Mouse (Mus musculus) splenic B cell, adult 2 months (primary cell): ENCODE measurements at regions not wholly inside any gene's neighbourhood (a gene's known extent, or its start where the extent isn't known, plus 50 kb on each side); places are given as distances from the start of the nearest gene placed in this dataset.

Source experiments
- DNase-seq: peaks from one replicate; pipeline ENCODE4 v3.0.0-alpha.2; 2011; ENCODE audit warnings: low read depth, low spot score
- H3K27me3 ChIP-seq: 2 replicates; pipeline ENCODE4 v1.6.1; 2012; ENCODE audit warnings: mild to moderate bottlenecking, low read length, moderate library complexity, mixed read lengths; ENCODE audit not compliant: control insufficient read depth, poor library complexity, insufficient read depth, severe bottlenecking
- H3K36me3 ChIP-seq: 2 replicates; pipeline ENCODE4 v1.6.1; 2012; ENCODE audit warnings: mild to moderate bottlenecking, low read length, moderate library complexity, mixed read lengths; ENCODE audit not compliant: control insufficient read depth, poor library complexity, insufficient read depth, severe bottlenecking

DNA sequence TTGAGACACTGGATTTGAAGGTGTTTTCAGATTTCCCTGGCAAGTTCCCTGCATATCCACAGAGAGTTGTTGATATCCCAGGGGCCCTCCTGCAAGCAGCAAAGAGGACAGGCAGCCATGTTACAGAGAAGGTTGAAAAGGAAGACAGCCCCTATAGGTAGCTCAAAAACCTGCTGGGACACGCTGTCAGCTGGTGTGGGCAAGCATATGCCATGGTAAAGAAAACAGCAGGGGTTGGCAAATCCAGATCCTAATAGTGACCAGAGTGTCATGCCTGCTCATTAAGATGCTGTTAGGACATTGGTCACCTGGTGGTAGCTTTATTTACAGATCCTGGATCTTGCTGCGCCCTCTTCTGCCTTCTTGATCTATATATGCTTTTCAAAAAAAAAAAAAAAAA lies 397.6 kb downstream of the Tns1 start:
- no peak for DNase-seq
- Histone ChIP-seq H3K36me3 (no peaks in the 10 kb centered on the region), H3K27me3 (no peaks in the 10 kb centered on the region)

DNA sequence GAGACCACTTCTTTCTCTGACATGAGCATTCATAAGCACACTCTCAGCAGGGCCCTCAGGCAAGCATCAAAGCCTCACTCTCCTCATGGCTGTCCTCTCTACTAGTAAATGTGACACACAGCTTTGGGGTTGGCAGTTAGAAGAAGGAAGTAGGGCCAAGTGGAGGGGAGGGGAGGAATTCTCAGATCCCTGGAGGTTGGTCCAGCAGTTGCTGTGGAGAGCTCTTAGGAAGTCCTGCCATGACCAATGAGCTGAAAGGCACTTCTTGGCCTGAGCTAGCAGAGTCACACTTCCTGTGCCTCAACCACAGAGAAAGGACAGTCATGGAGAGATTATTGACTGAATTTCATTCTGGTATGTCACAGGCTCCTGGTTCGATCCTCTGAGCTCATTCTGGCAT lies 398.8 kb downstream of the Tns1 start:
- no peak for DNase-seq
- no peaks in the 10 kb centered on the region for H3K27me3 ChIP-seq
- no peaks in the 10 kb centered on the region for H3K36me3 ChIP-seq

DNA sequence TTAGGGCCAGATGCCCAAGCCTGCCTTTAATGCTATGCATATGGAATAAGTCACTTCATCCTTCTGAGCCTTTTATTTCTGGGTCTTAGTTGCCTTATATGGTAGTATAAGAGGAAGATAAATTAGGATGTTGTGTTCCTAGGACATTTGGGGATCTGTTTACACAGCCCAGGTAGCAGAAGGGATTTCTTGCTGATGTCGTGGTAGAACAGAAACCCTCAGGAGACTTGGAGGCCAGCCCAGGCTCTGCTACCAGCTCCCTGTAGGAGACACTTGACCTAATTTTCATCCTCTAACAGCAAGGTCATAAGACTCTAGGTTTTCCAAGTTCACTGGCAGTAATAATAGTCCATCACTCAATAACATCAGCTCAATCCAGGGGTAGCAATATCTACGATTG lies 399.7 kb downstream of the Tns1 start:
- H3K27me3 ChIP-seq, result no peaks in the 10 kb centered on the region
- H3K36me3 ChIP-seq, result no peaks in the 10 kb centered on the region
- DNase-seq, result no peak

DNA sequence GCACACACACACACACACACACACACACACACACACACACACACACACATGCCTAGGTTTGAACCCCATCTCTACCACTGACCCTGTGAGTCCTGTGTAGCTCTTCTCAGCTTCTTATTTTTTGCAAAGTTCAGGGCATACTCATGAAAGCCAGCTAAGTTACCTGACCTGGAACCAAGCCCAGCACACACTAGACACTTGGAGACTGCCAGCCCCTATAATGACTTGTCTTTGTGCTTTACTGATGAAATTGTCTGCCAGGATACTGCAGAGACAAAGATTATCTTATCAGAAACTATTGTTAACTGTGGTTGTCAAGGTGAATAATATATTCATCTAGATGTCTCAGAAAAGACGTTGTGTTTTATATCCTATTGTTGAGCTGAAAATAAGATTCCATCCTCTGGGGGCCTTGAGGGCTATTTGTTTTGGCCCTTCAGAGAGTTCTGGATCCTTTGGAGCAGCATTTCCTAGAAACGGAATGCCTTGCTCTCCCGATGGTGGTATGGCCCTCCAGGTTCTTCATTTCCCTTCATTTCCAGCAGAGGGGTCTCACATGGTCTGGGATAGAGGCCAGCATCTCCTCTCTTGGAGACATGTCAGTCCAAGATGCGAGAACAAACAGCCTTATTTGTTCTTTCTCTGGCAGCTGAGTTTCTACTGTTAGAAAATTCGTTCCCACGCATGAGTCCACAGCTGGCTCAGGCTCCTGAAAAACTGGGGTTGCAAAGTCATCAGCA lies 402.6 kb downstream of the Tns1 start:
- H3K36me3 ChIP-seq, result no peaks in the 10 kb centered on the region
- no peaks in the 10 kb centered on the region for H3K27me3 ChIP-seq
- no peak for DNase-seq

DNA sequence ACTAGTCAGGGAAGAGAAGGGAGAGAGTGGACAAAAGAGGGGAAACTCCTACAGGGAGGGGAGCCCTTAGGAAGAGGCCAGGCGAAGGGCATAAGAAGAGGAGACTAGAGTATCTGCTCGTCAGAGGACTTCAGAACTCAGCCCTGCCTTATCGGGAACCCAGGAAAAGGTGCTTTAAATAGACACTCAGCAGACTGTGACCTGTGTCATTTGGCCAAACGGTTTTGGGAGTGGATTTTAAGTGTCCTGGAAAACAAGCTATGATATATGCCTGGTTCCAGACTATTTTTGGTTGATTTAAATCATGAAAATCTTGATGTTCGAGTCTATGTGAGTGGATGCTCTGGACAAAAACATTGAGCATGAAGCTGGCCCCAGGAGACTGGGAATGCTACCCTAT lies 405.8 kb downstream of the Tns1 start:
- no peaks in the 10 kb centered on the region for H3K27me3 ChIP-seq
- DNase-seq, result no peak
- no peaks in the 10 kb centered on the region for H3K36me3 ChIP-seq

DNA sequence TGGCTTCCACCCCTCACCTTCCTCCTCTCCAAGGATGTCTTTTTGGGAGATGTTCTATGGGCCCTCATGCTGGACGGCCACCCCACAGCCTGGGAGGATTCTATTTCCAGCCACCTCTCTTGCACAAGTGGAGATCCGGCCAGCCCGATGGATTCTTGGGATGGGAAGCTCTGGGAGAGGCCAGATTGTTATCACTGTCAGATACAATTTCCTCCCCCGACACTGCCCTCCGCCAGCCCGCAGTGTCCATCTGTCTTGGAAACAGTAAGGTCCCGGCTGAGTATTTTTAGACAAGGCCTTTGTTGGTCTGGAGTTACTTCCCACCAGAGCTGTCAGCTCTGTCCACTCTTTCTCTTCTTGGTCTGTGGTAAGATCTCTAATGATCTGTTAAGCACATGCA lies 406.8 kb downstream of the Tns1 start:
- no peaks in the 10 kb centered on the region for H3K36me3 ChIP-seq
- no peak for DNase-seq

DNA sequence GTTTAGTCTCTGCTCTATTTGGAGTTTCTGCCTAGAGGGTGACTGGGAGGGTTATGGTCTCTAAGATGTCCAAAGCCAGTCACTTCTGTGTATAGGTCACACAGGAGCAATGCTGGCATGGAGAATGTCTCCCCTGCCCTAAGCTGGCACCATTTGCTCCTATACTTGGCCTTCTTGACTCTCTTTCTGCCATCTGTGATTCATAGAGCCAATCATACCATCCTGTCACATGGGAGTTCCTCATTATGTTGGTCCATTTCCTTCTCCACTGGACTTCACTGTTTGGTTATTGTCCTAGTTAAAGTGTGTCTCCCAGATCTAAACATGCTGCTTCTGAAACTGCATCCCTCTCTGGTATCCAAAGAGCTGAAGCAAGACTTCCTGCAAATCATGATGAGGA lies 407.3 kb downstream of the Tns1 start:
- no peaks in the 10 kb centered on the region for H3K27me3 ChIP-seq
- H3K36me3 ChIP-seq, result no peaks in the 10 kb centered on the region
- no peak for DNase-seq

More for the DNA sequence above, 406.8 kb downstream of the Tns1 start:
- no peaks in the 10 kb centered on the region for H3K27me3 ChIP-seq

DNA sequence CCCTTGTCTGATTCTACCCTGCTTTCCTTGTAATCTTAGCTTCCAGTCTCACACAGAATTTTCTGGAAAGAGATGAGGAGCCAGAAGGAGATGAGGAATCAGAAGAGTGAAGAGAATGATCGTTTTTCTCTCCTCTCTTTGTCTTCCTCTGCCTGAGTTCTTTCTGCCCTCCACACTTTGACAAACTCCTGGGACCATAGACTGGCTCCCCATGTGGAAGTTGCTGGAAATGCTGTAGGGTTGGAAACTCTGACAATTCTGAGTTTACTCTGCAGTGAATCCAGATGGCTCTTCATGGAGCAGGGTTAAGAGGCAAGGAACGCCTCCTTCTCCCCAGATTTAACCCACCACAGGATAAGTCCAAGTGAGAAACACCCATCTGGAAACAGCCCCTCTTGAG lies 408.7 kb downstream of the Tns1 start:
- H3K36me3 ChIP-seq, result no peaks in the 10 kb centered on the region
- no peaks in the 10 kb centered on the region for H3K27me3 ChIP-seq
- no peak for DNase-seq

DNA sequence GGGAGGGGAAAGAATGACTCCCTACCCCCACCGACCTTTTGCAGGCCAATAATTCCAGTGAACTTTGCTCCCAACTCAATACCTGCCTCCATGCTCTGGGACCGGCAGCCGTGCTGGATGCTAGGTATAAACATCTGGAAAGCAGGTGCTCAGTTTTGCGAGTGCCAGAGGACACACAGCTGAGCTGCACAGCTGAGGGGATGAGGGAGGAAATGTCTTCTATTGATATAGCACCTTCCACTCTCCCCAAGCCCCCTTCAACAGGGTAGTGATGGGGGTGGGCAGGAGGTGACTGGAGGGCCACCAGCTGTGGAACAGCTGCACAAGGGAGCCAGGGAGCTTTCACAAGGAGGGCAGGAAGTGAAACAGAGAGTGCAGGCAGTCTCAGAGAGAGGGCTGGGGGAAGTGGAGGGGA lies 421.8 kb downstream of the Tns1 start:
- no peaks in the 10 kb centered on the region for H3K36me3 ChIP-seq
- no peak for DNase-seq

DNA sequence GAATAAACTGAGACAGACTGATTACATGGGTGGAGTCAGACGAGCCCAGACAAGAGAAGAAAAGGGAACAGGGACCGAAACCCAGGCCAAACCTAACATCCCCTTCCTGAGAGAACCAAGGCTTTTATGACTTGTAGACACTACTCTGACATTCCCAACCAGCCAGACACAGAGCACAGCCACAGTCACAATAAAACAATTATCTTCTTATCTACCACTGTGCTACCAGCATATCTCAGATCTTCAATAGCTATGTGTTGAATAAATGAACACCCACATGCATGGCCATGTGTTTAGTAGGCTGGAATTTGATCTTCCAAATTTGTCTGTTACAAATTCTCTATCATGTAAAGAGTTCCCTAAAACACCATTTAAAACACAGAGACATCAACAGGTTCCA lies 430.7 kb downstream of the Tns1 start:
- no peaks in the 10 kb centered on the region for H3K36me3 ChIP-seq
- no peaks in the 10 kb centered on the region for H3K27me3 ChIP-seq
- DNase-seq, result no peak

More for the DNA sequence above, 421.8 kb downstream of the Tns1 start:
- no peaks in the 10 kb centered on the region for H3K27me3 ChIP-seq

DNA sequence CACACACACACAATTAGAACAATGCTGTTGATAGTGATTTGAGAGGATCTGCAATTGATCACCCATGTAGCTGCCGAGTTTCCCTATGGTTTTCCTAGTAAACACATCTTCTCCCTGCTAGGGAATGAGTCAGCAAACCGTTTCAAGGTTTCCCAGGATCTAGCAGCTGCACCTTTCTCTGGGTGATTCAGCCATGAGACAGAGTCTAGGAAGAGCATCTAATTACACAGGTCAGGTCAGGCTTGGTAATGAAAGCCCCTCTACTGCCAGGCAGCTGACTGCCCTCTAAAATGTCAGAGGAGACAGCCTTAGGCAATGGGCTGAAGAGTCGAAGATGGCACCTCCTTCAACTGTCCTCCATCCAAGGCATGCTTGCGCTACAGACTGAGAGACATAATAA lies 438.5 kb downstream of the Tns1 start:
- H3K27me3 ChIP-seq, result no peaks in the 10 kb centered on the region
- H3K36me3 ChIP-seq, result no peaks in the 10 kb centered on the region
- no peak for DNase-seq

DNA sequence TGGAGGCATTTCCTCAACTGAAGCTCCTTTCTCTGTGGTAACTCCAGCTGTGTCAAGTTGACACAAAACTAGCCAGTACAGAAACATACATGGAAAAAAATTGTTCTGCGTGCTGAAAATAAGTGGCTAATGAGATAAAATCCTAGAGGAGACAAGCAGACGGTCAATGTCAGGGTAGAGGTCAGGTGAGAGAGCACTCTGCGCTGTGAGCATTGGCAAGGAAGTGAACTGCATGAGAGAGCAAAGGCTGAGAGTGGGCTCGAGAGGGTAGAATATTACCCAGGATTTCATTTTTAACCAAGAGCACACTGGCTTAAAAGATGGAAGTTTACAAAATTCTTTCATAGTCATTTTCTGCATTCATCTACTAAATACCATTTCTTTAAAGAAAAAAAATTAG lies 439.2 kb downstream of the Tns1 start:
- Histone ChIP-seq H3K36me3 (no peaks in the 10 kb centered on the region), H3K27me3 (no peaks in the 10 kb centered on the region)
- no peak for DNase-seq

DNA sequence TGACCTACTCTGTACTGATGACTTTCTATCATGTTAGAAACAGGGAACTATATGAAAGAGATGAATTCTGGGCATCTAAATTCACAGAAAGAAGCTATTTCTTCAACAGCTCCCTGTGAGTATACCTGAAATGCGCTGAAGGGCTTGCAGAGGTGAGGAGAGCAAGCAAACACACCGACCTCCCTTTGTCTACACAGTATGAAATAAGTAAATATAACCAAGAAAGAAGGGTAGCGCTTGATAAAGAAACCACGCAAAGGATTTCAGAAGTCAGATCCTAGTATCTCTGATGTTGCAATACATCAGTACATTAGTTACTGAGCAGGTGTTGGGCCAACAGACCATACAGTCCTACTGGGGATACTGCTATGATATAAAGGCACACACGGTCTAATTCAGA lies 440.1 kb downstream of the Tns1 start:
- Histone ChIP-seq H3K27me3 (no peaks in the 10 kb centered on the region), H3K36me3 (no peaks in the 10 kb centered on the region)
- no peak for DNase-seq

DNA sequence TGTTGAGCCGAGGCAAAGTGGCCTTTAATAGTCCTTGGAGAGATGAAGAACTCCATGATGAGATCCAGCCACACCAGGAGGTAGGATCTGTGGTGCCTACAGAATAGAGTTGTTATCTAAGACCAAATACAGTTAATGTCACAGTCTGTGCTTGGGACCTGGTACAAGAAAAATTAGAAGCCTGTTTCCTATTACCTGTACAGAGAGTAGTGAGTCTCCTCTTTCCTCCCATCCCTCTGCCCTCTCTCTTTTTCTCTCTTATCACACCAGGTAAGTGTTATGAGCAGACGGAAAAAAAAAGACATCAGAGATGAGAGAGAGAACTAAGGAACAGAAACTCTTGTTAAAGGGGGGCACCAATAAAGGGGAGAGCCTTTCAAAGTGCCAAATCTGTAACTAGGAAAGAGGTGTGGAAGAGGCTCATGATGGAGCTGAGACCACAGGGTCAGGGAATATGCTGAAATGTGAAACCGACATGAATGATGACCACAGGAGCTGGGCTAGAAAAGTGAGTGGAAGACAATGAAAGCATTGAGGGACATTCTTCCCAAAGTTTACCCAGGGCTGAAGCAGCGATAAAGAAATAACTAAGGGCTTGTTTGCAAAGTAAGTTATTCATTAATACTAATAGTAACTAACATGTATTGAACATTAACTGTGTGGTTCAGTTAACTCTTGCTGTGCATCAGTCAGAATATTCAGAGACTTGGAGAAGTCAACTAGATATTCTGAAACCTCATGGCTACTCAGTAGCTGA lies 440.9 kb downstream of the Tns1 start:
- DNase-seq, result no peak
- no peaks in the 10 kb centered on the region for H3K27me3 ChIP-seq
- no peaks in the 10 kb centered on the region for H3K36me3 ChIP-seq

DNA sequence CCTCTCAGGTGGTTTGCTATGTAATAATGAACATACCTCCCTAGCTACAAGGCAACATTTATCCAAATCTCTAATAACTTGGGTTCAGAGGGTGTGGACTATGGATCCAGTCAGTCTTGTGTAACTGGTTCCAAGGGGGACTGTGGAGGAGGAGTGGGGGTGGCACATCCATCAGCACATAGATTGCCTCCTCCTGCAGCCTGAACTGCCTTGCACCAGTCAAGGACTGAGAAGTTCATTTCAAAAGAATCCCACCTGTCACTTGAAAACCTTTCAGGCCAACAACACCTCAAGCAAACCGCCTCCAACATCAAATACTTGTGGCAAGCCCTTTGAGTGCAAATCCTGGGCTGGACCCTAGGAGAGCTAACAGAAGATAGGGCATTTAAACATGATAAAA lies 442.6 kb downstream of the Tns1 start:
- Histone ChIP-seq H3K36me3 (no peaks in the 10 kb centered on the region), H3K27me3 (no peaks in the 10 kb centered on the region)
- DNase-seq, result no peak
